Mouse (Mus musculus) kidney, postnatal 4 days (tissue): ENCODE data around the gene Fbll1.
"Not testable (repeated sequence)": the region's sequence is repeated elsewhere in the genome, so short reads cannot be mapped to it uniquely, and the experiment has no call there.

ENCODE experiments used
- DNase-seq, 2 experiments: peaks; one replicate each; pipeline ENCODE4 v3.0.0; 2021; ENCODE audit warnings: mixed read lengths in 2 of 2

The Fbll1 gene

GRCm38 (mm10) chr11:35798874-35799273, at the start of gene Fbll1:
TSS of gene Fbll1 (minus strand) at chr11:35798884.
- DNase-seq = peak; percentile 88 to 90

GRCm38 (mm10) chr11:35844299-35844698, 45.6 kb upstream of the Fbll1 start:
- no peak for DNase-seq

GRCm38 (mm10) chr11:35842560-35842959, 43.9 kb upstream of the Fbll1 start:
- not testable (repeated sequence) for DNase-seq

GRCm38 (mm10) chr11:35841738-35842325, 43.1 kb upstream of the Fbll1 start:
- DNase-seq = no peak

GRCm38 (mm10) chr11:35840806-35841205, 42.1 kb upstream of the Fbll1 start:
- DNase-seq = not testable (repeated sequence)

GRCm38 (mm10) chr11:35840282-35840681, 41.6 kb upstream of the Fbll1 start:
- peak; percentile 32 to 43 for DNase-seq

GRCm38 (mm10) chr11:35838345-35839338, 40.0 kb upstream of the Fbll1 start:
- DNase-seq = peak; percentile 94 to 96

GRCm38 (mm10) chr11:35837156-35838126, 38.8 kb upstream of the Fbll1 start:
- DNase-seq = no peak

- peak; percentile 93 to 95 for DNase-seq
Measured at GRCm38 (mm10) chr11:35834022-35834760, 35.5 kb upstream of the Fbll1 start, which contains the start of gene Rars. TSS of gene Rars (minus strand) at chr11:35834506.

- DNase-seq = no peak
Measured at GRCm38 (mm10) chr11:35833270-35833669, 34.6 kb upstream of the Fbll1 start.

- no peak for DNase-seq
Measured at GRCm38 (mm10) chr11:35832139-35832538, 33.5 kb upstream of the Fbll1 start.

GRCm38 (mm10) chr11:35827714-35828113, 29.0 kb upstream of the Fbll1 start:
- no peak for DNase-seq

GRCm38 (mm10) chr11:35816316-35816715, 17.6 kb upstream of the Fbll1 start:
- no peak for DNase-seq

GRCm38 (mm10) chr11:35811458-35811857, 12.8 kb upstream of the Fbll1 start:
- no peak for DNase-seq

- DNase-seq = no peak
Measured at GRCm38 (mm10) chr11:35801332-35801731, 2.6 kb upstream of the Fbll1 start.

GRCm38 (mm10) chr11:35798495-35798820, 226 bp downstream of the Fbll1 start:
- DNase-seq = peak in 1 of 2 experiments; percentile 6

- DNase-seq = peak; percentile 8 to 16
Measured at GRCm38 (mm10) chr11:35797751-35798494, 761 bp downstream of the Fbll1 start.

GRCm38 (mm10) chr11:35792800-35793199, 5.9 kb downstream of the Fbll1 start:
- not testable (repeated sequence) for DNase-seq

GRCm38 (mm10) chr11:35788443-35788842, 10.2 kb downstream of the Fbll1 start:
- no peak for DNase-seq

GRCm38 (mm10) chr11:35784537-35784936, 14.1 kb downstream of the Fbll1 start:
- no peak for DNase-seq

GRCm38 (mm10) chr11:35784002-35784401, 14.7 kb downstream of the Fbll1 start:
- no peak for DNase-seq
